Mouse (Mus musculus): ENCODE results near the gene Gm11985. TPM values are rescaled to one million over a fixed set of nuclear protein-coding genes. Genes with fewer than 3 reads are reported as not detected.

Gene Gm11985
- total and polyA plus RNA-seq, 3 experiments = not detected

DNA sequence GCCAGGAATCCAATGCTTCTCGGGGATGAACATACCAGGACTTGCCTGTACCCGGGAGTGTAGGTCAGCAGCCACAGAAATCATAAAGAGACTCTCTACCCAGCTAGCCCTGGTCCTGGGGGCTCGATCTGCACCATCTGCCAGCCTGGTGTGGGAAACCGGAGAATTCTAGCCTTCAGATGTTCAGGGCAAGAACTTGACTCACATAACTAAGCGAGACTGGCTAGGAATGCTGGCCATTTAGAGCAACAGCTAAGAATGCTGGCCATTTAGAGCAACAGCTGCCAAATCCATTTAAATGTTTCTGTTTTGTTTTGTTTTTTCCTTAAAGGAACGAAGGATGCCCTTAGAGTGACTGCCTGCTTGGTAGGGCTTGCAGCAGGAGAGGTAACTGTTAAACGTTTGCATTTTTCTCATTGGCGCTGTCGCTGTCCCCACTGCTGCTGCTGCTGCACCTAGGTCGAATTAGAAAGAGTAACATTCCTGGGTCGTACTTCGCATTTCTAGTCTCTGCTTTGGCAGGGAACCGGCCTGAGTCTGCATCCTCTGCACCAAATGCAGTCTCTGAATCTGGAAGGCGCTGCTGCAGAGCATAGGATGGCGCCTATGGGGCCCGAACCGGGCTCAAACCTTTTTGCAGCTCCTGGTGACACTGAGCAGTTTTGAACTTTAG, 23.9 kb upstream of the Gm11985 start:
- H3K27me3 ChIP-seq (replicated peaks) = peaks cover 4% of the 10 kb centered on the region
- no peaks in the 10 kb centered on the region for H3K36me3 ChIP-seq (replicated peaks in 1 of 2; ENCODE audit: control insufficient read depth in 1 of 2, insufficient read depth in 1 of 2, low read length in 1 of 2)
- no peak overlapping the region for H3K9ac ChIP-seq (ENCODE audit: insufficient read depth, low read depth)
- in situ Hi-C loops (cut with MboI; ENCODE audit: low pct_ligation_motif_present, low pct_unique_long_range_greater_than_20kb, low sequenced_read_pairs) (loop anchor here (25.0 kb wide), 1 partner anchor 1025 kb away; no protein-coding TSS in a partner anchor), dilution Hi-C loops (cut with MboI; ENCODE audit: extremely low pct_ligation_motif_present, extremely low pct_unique_long_range_greater_than_20kb, low sequenced_read_pairs) (no loop called here)
- TF ChIP-seq CTCF (conservative IDR thresholded peaks at IDR 0.05 in 1 of 2, IDR thresholded peaks at IDR 0.05 in 1 of 2; ENCODE audit: low read depth in 2 of 2, low read length in 2 of 2) (no peak), EP300 (IDR thresholded peaks at IDR 0.05; ENCODE audit: low read length) (no peak), ZNF384 (IDR thresholded peaks at IDR 0.05; ENCODE audit: low read depth, low read length) (no peak), POLR2A (IDR thresholded peaks at IDR 0.05; ENCODE audit: low read depth, low read length) (no peak), BHLHE40 (IDR thresholded peaks at IDR 0.05; ENCODE audit: low read depth, low read length) (no peak), SIN3A (IDR thresholded peaks at IDR 0.05; ENCODE audit: low read length) (no peak), JUN (IDR thresholded peaks at IDR 0.05; ENCODE audit: insufficient read depth, low read depth, low read length) (no peak), ZMIZ1 (IDR thresholded peaks at IDR 0.05; ENCODE audit: low read depth, low read length) (no peak), ELF1 (IDR thresholded peaks at IDR 0.05; ENCODE audit: low read depth, low read length) (no peak), KAT2A (IDR thresholded peaks at IDR 0.05; ENCODE audit: insufficient replicate concordance, low read length) (no peak), CHD2 (IDR thresholded peaks at IDR 0.05; ENCODE audit: low read length) (no peak), E2F4 (IDR thresholded peaks at IDR 0.05; ENCODE audit: insufficient replicate concordance, low read depth, low read length) (no peak), RCOR1 (conservative IDR thresholded peaks at IDR 0.05; ENCODE audit: low read depth, low read length) (no peak), USF1 (IDR thresholded peaks at IDR 0.05; ENCODE audit: low read depth, low read length) (no peak), HCFC1 (IDR thresholded peaks at IDR 0.05; ENCODE audit: low read depth, low read length) (no peak), CHD1 (IDR thresholded peaks at IDR 0.05; ENCODE audit: low read depth, low read length) (no peak), UBTF (IDR thresholded peaks at IDR 0.05; ENCODE audit: low read depth, low read length) (no peak), MAFK (IDR thresholded peaks at IDR 0.05; ENCODE audit: insufficient replicate concordance, low read length) (no peak), NRF1 (IDR thresholded peaks at IDR 0.05; ENCODE audit: low read depth, low read length) (no peak)
- H3K4me2 ChIP-seq (ENCODE audit: insufficient read depth, low read depth, poor library complexity, severe bottlenecking) = no peak overlapping the region
- H3K79me2 ChIP-seq (replicated peaks; ENCODE audit: control insufficient read depth, extremely low read depth, insufficient read depth, poor library complexity, severe bottlenecking) = no peaks in the 10 kb centered on the region
- DNase-seq (ENCODE audit: extremely low read depth) = no peak
- no peak overlapping the region for H3K27ac ChIP-seq (ENCODE audit: insufficient read depth, low read depth)
- peaks cover 52% of the 10 kb centered on the region for H3K9me3 ChIP-seq (replicated peaks; ENCODE audit: low read length)
- no peak overlapping the region for H3K4me3 ChIP-seq (replicated peaks in 1 of 3; ENCODE audit: low read depth in 2 of 3, low read length in 2 of 3, poor library complexity in 1 of 3)
- H3K4me1 ChIP-seq (ENCODE audit: control insufficient read depth in 1 of 2, insufficient read depth in 2 of 2) = no peaks in the 10 kb centered on the region

DNA sequence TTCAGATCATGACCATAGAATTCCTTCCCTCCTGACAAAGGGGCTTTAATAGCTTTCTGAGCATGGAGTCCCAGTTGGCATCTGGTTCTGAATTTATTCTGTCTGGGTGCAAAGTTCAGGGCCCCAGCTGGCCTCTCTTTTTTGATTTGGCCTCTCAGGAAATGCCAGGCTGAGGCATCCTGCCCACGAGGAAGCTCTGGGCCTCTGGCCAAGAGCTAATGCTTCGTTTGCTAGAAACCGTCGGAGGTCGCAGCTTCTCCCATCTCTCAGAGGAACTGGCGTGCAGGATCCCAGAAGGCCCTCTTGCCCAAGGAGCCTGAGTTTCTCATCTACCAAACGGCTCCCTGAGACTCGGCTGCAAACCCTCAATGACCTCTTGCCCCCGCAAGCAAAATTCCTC, 22.8 kb upstream of the Gm11985 start:
- H3K4me3 ChIP-seq (replicated peaks in 1 of 3; ENCODE audit: low read depth in 2 of 3, low read length in 2 of 3, poor library complexity in 1 of 3) = no peak overlapping the region
- no peak overlapping the region for H3K27ac ChIP-seq (ENCODE audit: insufficient read depth, low read depth)
- H3K9ac ChIP-seq (ENCODE audit: insufficient read depth, low read depth) = no peak overlapping the region
- DNase-seq (ENCODE audit: extremely low read depth) = no peak
- no peaks in the 10 kb centered on the region for H3K36me3 ChIP-seq (replicated peaks in 1 of 2; ENCODE audit: control insufficient read depth in 1 of 2, insufficient read depth in 1 of 2, low read length in 1 of 2)
- H3K79me2 ChIP-seq (replicated peaks; ENCODE audit: control insufficient read depth, extremely low read depth, insufficient read depth, poor library complexity, severe bottlenecking) = no peaks in the 10 kb centered on the region
- H3K4me1 ChIP-seq (ENCODE audit: control insufficient read depth in 1 of 2, insufficient read depth in 2 of 2) = no peaks in the 10 kb centered on the region
- H3K9me3 ChIP-seq (replicated peaks; ENCODE audit: low read length) = peaks cover 46% of the 10 kb centered on the region
- in situ Hi-C loops (cut with MboI; ENCODE audit: low pct_ligation_motif_present, low pct_unique_long_range_greater_than_20kb, low sequenced_read_pairs) (loop anchor here (25.0 kb wide), 1 partner anchor 1026 kb away; no protein-coding TSS in a partner anchor), dilution Hi-C loops (cut with MboI; ENCODE audit: extremely low pct_ligation_motif_present, extremely low pct_unique_long_range_greater_than_20kb, low sequenced_read_pairs) (no loop called here)
- no peak overlapping the region for H3K4me2 ChIP-seq (ENCODE audit: insufficient read depth, low read depth, poor library complexity, severe bottlenecking)
- H3K27me3 ChIP-seq (replicated peaks) = peaks cover 4% of the 10 kb centered on the region
- TF ChIP-seq ELF1 (IDR thresholded peaks at IDR 0.05; ENCODE audit: low read depth, low read length) = no peak
- TF ChIP-seq MAZ (IDR thresholded peaks at IDR 0.05; ENCODE audit: low read depth, low read length) = no peak
- no peak for TF ChIP-seq NELFE (IDR thresholded peaks at IDR 0.05; ENCODE audit: low read depth, low read length)
- no peak for TF ChIP-seq MEF2A (IDR thresholded peaks at IDR 0.05; ENCODE audit: borderline replicate concordance, low read depth, low read length)
- no peak for TF ChIP-seq MXI1 (IDR thresholded peaks at IDR 0.05; ENCODE audit: low read depth, low read length)
- TF ChIP-seq CHD1 (IDR thresholded peaks at IDR 0.05; ENCODE audit: low read depth, low read length) = no peak
- TF ChIP-seq MAX (IDR thresholded peaks at IDR 0.05; ENCODE audit: low read length) = no peak
- no peak for TF ChIP-seq POLR2AphosphoS2 (IDR thresholded peaks at IDR 0.05; ENCODE audit: low read depth, low read length)
- TF ChIP-seq JUN (IDR thresholded peaks at IDR 0.05; ENCODE audit: insufficient read depth, low read depth, low read length) = no peak
- TF ChIP-seq EP300 (IDR thresholded peaks at IDR 0.05; ENCODE audit: low read length) = no peak
- TF ChIP-seq BHLHE40 (IDR thresholded peaks at IDR 0.05; ENCODE audit: low read depth, low read length) = no peak
- TF ChIP-seq MYC (IDR thresholded peaks at IDR 0.05; ENCODE audit: low read depth, low read length) = no peak
- no peak for TF ChIP-seq SMC3 (IDR thresholded peaks at IDR 0.05; ENCODE audit: low read depth, low read length)
- TF ChIP-seq SIN3A (IDR thresholded peaks at IDR 0.05; ENCODE audit: low read length) = no peak
- no peak for TF ChIP-seq ZNF384 (IDR thresholded peaks at IDR 0.05; ENCODE audit: low read depth, low read length)
- TF ChIP-seq POLR2A (IDR thresholded peaks at IDR 0.05; ENCODE audit: low read depth, low read length) = no peak
- TF ChIP-seq NRF1 (IDR thresholded peaks at IDR 0.05; ENCODE audit: low read depth, low read length) = no peak
- no peak for TF ChIP-seq KAT2A (IDR thresholded peaks at IDR 0.05; ENCODE audit: insufficient replicate concordance, low read length)
- TF ChIP-seq PAX5 (IDR thresholded peaks at IDR 0.05; ENCODE audit: low read length) = no peak
- no peak for TF ChIP-seq USF1 (IDR thresholded peaks at IDR 0.05; ENCODE audit: low read depth, low read length)
